Mouse (Mus musculus) embryonic facial prominence, embryonic 11.5 days (tissue): ENCODE results near the gene Ccdc91. TPM values are rescaled to one million over a fixed set of nuclear protein-coding genes. Genes with fewer than 3 reads are reported as not detected.

ENCODE experiments used
- ATAC-seq: fragments of 200-750 bp; cut with Nextera tagmentation; replicated peaks from 2 replicates; pipeline ENCODE4 v1.8.0; 2017; ENCODE audit warnings: low read depth; ENCODE audit not compliant: insufficient number of reproducible peaks, low FRiP score, low TSS enrichment
- DNase-seq: peaks from one replicate; pipeline ENCODE4 v3.0.0-alpha.2; 2015; ENCODE audit warnings: low spot score
- H3K27ac ChIP-seq: fragments of 300-500 bp; sonication (generic); replicated peaks from 2 replicates; pipeline ENCODE4 v1.5.1; 2014; ENCODE audit warnings: mild to moderate bottlenecking, low read depth, low read length, control low read depth
- H3K27me3 ChIP-seq: fragments of 300-500 bp; sonication (generic); 2 replicates; pipeline ENCODE4 v1.6.1; 2014; ENCODE audit warnings: mild to moderate bottlenecking, low read length, moderate library complexity, mixed read lengths; ENCODE audit not compliant: control insufficient read depth, insufficient read depth
- H3K36me3 ChIP-seq: fragments of 300-500 bp; sonication (generic); replicated peaks from 2 replicates; pipeline ENCODE4 v1.6.1; 2014; ENCODE audit warnings: low read depth, mild to moderate bottlenecking, low read length, moderate library complexity, mixed read lengths; ENCODE audit not compliant: control insufficient read depth, insufficient read depth
- H3K4me1 ChIP-seq: fragments of 300-500 bp; sonication (generic); 2 replicates; pipeline ENCODE4 v1.6.1; 2014; ENCODE audit warnings: low read length, mixed read lengths; ENCODE audit not compliant: control insufficient read depth, insufficient read depth
- H3K4me2 ChIP-seq: fragments of 300-500 bp; sonication (generic); 2 replicates; pipeline ENCODE4 v1.6.1; 2014; ENCODE audit warnings: low read depth, mild to moderate bottlenecking, control low read depth, low read length, moderate library complexity
- H3K4me3 ChIP-seq: fragments of 300-500 bp; sonication (generic); 2 replicates; pipeline ENCODE4 v1.5.1; 2014; ENCODE audit warnings: low read depth, low read length, control low read depth
- H3K9ac ChIP-seq: fragments of 300-500 bp; sonication (generic); replicated peaks from 2 replicates; pipeline ENCODE4 v1.6.1; 2014; ENCODE audit warnings: mild to moderate bottlenecking, control low read depth, low read length
- H3K9me3 ChIP-seq: fragments of 300-500 bp; sonication (generic); replicated peaks from 2 replicates; pipeline ENCODE4 v1.6.1; 2016; ENCODE audit warnings: mild to moderate bottlenecking, low read length, inconsistent platforms, mixed read lengths; ENCODE audit not compliant: control insufficient read depth
- WGBS: fragments of 180-500 bp; shearing (Covaris S2); extraction: QIAGEN DNeasy Blood & Tissue Kit; methylation state at CpG from one replicate; pipeline ENCODE4 v1.1.7; 2014; 5-methylcytosine and 5-hydroxymethylcytosine counted together
- polyA plus RNA-seq: library from polyadenylated mRNA; unstranded; fragments of >200 nt; fragmentation: Nextera tagmentation; extraction: Ambion mirVana; gene quantifications from 2 replicates; pipeline ENCODE4 v1.2.1, GENCODE M21; 2014

Gene Ccdc91
- polyA plus RNA-seq, 1 experiment from 2014 or later = 29.4 TPM

GRCm38 (mm10) chr6:147672481-147672880 is 196.9 kb downstream of the Ccdc91 start:
- Histone ChIP-seq H3K36me3 (no peaks in the 10 kb centered on the region), H3K9ac (no peak overlapping the region), H3K27me3 (no peaks in the 10 kb centered on the region), H3K4me3 (no peak overlapping the region), H3K4me1 (no peaks in the 10 kb centered on the region), H3K4me2 (no peak overlapping the region), H3K9me3 (no peaks in the 10 kb centered on the region), H3K27ac (no peak overlapping the region)
- 74% methylated on average over 2 of the region's 2 CpGs for WGBS
- no peak for DNase-seq
- ATAC-seq = no peak

GRCm38 (mm10) chr6:147675022-147675733 is 199.6 kb downstream of the Ccdc91 start:
- Histone ChIP-seq H3K27ac (no peak overlapping the region), H3K9ac (no peak overlapping the region), H3K36me3 (no peaks in the 10 kb centered on the region), H3K4me1 (no peaks in the 10 kb centered on the region), H3K27me3 (no peaks in the 10 kb centered on the region), H3K4me2 (no peak overlapping the region), H3K9me3 (no peaks in the 10 kb centered on the region), H3K4me3 (no peak overlapping the region)
- DNase-seq (no peak), ATAC-seq (no peak)
- 94% methylated on average over 7 of the region's 7 CpGs for WGBS

- Histone ChIP-seq H3K27ac (no peak overlapping the region), H3K4me2 (no peak overlapping the region), H3K36me3 (no peaks in the 10 kb centered on the region), H3K9ac (no peak overlapping the region), H3K4me3 (no peak overlapping the region), H3K9me3 (no peaks in the 10 kb centered on the region), H3K27me3 (no peaks in the 10 kb centered on the region), H3K4me1 (no peaks in the 10 kb centered on the region)
- WGBS = 87% methylated on average over 1 of the region's 1 CpGs
- DNase-seq (no peak), ATAC-seq (no peak)
Measured at GRCm38 (mm10) chr6:147676214-147676613, 200.6 kb downstream of the Ccdc91 start.

Other genes with a start within 250 kb of the Ccdc91 start
- 2.8 and 4.1 TPM in 2 replicates for gene Pthlh, start 211.6 kb upstream of the Ccdc91 start, polyA plus RNA-seq